Mouse (Mus musculus) liver, embryonic 12.5 days (tissue): ENCODE data around the gene Fshb. TPM values are rescaled to one million over a fixed set of nuclear protein-coding genes. Genes with fewer than 3 reads are reported as not detected.

Experiments used
- ATAC-seq: fragments of 200-750 bp; cut with Nextera tagmentation; 2 replicates; pipeline ENCODE4 v1.8.0; 2017; ENCODE audit warnings: moderate number of reproducible peaks, mild to moderate bottlenecking, moderate library complexity
- H3K27ac ChIP-seq: fragments of 300-500 bp; sonication (generic); 2 replicates; pipeline ENCODE4 v1.5.1; 2016; ENCODE audit warnings: mild to moderate bottlenecking
- H3K27me3 ChIP-seq: fragments of 300-500 bp; sonication (generic); replicated peaks from 2 replicates; pipeline ENCODE4 v1.6.1; 2016; ENCODE audit warnings: mild to moderate bottlenecking, moderate library complexity
- H3K36me3 ChIP-seq: fragments of 300-500 bp; sonication (generic); 2 replicates; pipeline ENCODE4 v1.6.1; 2016; ENCODE audit warnings: mild to moderate bottlenecking, moderate library complexity
- H3K4me1 ChIP-seq: fragments of 300-500 bp; sonication (generic); 2 replicates; pipeline ENCODE4 v1.6.1; 2016
- H3K4me2 ChIP-seq: fragments of 300-500 bp; sonication (generic); 2 replicates; pipeline ENCODE4 v1.6.1; 2016; ENCODE audit warnings: mild to moderate bottlenecking, moderate library complexity
- H3K4me3 ChIP-seq: fragments of 300-500 bp; sonication (generic); 2 replicates; pipeline ENCODE4 v1.5.1; 2016; ENCODE audit warnings: mild to moderate bottlenecking, moderate library complexity
- H3K9ac ChIP-seq: fragments of 300-500 bp; sonication (generic); 2 replicates; pipeline ENCODE4 v1.6.1; 2016; ENCODE audit warnings: mild to moderate bottlenecking, moderate library complexity
- H3K9me3 ChIP-seq: fragments of 300-500 bp; sonication (generic); replicated peaks from 2 replicates; pipeline ENCODE4 v1.6.1; 2016; ENCODE audit warnings: mild to moderate bottlenecking, moderate library complexity
- WGBS: fragments of 180-500 bp; shearing (Covaris S2); methylation state at CpG from one replicate; pipeline ENCODE4 v1.1.7; 2016; ENCODE audit not compliant: insufficient replicate concordance; 5-methylcytosine and 5-hydroxymethylcytosine counted together
- polyA plus RNA-seq: library from polyadenylated mRNA; unstranded; fragments of >200 nt; fragmentation: Nextera tagmentation; extraction: Ambion mirVana; gene quantifications from 2 replicates; pipeline ENCODE4 v1.2.1, GENCODE M21; 2016

Fshb gene
- polyA plus RNA-seq, 1 experiment from 2014 or later, result not detected

GRCm38 (mm10) chr2:107006378-107006777, 53.1 kb downstream of the Fshb start:
- Histone ChIP-seq H3K9me3 (no peaks in the 10 kb centered on the region), H3K4me3 (no peak overlapping the region), H3K4me2 (no peak overlapping the region), H3K4me1 (no peaks in the 10 kb centered on the region), H3K27ac (no peak overlapping the region), H3K9ac (no peak overlapping the region), H3K36me3 (no peaks in the 10 kb centered on the region), H3K27me3 (no peaks in the 10 kb centered on the region)
- no peak for ATAC-seq
- 58% methylated on average over 3 of the region's 3 CpGs for WGBS

Other genes with a start within 250 kb of the Fshb start
- 14.7 and 15.2 TPM in 2 replicates for gene Arl14ep, start 85.2 kb downstream of the Fshb start, polyA plus RNA-seq
- gene Kcna4, start 231.0 kb upstream of the Fshb start, polyA plus RNA-seq, result 0.04 and 0.13 TPM in 2 replicates